Mouse (Mus musculus): ENCODE measurements around the gene Fam81b.

DNA sequence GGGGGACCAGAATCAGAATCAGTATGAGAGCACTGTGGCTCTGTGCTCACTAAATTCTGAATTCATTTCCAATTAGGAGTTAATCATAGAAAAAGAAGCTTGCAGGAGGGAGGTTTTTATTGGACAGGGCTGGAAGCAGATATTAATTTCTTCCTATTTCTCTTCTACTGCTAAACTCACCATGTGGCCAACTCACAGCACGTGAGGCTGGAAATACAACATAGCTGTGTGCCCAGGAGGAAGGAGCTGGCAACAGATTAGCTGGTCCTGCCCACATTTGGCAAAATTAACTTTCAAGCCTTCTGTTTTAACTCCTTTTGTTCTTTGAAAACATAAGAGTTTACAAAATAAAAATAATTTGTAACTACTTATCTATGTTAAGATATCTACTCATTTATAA lies 3.9 kb upstream of the Fam81b start:
- TF ChIP-seq CTCF (IDR thresholded peaks at IDR 0.05; ENCODE audit: control insufficient read depth, insufficient read depth, insufficient read length), result no peak
- TF ChIP-seq MYOD1 (IDR thresholded peaks at IDR 0.05; ENCODE audit: control insufficient read depth, insufficient read length, low read depth), result no peak
